Mouse (Mus musculus) right cerebral cortex, adult 2 months (tissue): ENCODE results near the gene Gm38100.

Experiments
- DNase-seq, 2 experiments: peaks; one replicate each; pipeline ENCODE4 v3.0.0; 2021 to 2022; ENCODE audit warnings: low spot score in 2 of 2

Gm38100 gene

DNA sequence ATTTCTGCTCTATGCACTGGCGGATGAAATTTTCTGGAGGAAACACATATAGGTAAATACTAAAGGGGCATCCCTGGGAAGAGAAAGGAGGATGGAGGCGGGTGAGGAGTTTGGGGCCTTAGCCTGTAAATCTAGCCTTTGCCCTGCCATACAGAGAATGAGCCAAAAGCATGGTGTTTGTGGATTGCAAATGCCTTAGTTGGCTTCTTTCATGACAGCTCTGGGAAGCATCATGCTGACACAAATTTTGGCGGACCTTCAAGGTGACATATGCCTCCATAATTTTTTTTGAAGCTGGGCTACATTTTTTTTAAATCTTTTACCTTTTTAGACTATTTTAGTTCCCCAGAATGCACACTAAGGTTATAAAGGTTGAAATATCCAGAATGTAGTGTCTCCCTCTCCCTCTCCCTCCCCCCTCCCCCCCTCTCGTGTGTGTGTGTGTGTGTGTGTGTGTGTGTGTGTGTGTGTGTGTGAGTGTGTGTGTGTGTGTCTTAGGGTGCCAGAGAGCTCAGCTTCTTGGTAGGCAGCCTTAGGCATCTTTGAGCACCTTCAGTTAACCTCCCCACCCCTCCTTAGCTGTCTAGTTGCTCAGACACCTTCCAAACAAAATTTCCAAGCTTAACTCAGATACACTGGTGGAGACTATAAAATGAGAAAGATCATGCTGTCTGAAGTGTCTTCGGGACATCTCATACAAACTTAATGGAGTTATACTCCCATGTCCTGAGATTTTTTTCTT, 47.0 kb downstream of the Gm38100 start:
- DNase-seq: no peak

GRCm38 (mm10) chr1:175970710-175971109, 50.6 kb downstream of the Gm38100 start:
- DNase-seq: no peak
